ENCODE assay signal across 4 mouse cellular contexts in the genomic region with DNA sequence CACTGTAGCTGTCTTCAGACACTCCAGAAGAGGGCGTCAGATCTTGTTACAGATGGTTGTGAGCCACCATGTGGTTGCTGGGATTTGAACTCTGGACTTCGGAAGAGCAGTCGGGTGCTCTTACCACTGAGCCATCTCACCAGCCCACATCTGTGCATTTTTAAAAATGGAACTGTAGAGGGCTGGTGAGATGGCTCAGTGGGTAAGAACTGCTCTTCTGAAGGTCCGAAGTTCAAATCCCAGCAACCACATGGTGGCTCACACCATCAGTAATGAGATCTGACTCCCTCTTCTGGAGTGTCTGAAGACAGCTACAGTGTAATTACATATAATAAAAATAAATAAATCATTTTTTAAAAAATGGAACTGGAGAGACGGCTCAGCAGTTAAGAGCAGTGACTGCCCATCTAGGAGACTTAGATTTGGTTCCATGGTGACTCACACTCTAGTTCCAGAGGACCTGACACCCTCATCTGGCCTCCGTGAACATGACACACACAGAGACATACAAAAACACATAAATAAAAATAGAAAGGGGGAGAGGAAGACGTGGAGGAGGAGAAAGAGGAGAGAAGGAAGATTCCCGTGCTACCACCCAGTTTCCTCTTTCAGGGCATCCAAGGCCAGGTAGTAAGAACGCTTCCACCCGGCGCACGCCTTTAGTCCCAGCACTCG. TPM values are rescaled to one million over a fixed set of nuclear protein-coding genes. Genes with fewer than 3 reads are reported as not detected.
"Had no signal": no experiment of that assay in that cellular context is flagged by ENCODE, and none has a peak within 500 bp of the region (broad histone marks: within the 10 kb centered on the region; RNA-seq: fewer than 3 reads in every experiment).

No protein-coding gene starts in this region.

RNA-seq across cellular contexts. Expression of a gene that starts 2.7 kb away (rescaled TPM):
- total RNA-seq: layer of hippocampus, adult 18-20 months; layer of hippocampus, postnatal 10 days; left cerebral cortex, postnatal 36 days had no signal
- polyA plus RNA-seq: neural tube, embryonic 13.5 days had no signal
